Mouse (Mus musculus): ENCODE results near the gene Ccdc85b. TPM values are rescaled to one million over a fixed set of nuclear protein-coding genes. Genes with fewer than 3 reads are reported as not detected.

The Ccdc85b gene
- total RNA-seq, 2 experiments from 2014 or later = 28.3 to 31.5 TPM

DNA sequence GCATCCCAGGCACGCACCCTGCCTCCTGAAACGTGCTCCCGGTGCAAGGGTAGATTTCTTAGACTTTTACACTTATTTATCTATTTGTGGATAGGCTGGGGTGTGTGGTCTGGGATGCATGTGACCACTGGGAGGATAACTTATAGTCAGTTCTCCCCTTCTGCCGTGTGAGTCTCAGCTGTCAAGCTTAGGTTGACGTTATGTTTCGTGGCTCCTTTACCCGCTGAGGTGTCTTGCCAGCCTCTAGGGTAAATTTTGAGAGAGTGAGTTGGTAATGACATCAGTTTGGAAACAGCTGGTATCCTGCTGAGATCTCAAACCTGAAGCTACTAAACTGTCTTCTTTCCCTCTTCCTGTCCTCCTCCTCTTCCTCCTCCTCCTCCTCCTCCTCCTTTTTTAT lies 51.8 kb downstream of the Ccdc85b start:
- no peak for DNase-seq (ENCODE audit: low spot score in 2 of 2)

Other genes with a start within 250 kb of the Ccdc85b start
- gene Pacs1, start 184.8 kb downstream of the Ccdc85b start, total RNA-seq (2021) = 10 to 100 TPM; 57.3 to 61.0 TPM
- gene Sf3b2, start 162.4 kb downstream of the Ccdc85b start, total RNA-seq (2021) = 100 to 1,000 TPM; 209 to 213 TPM
- gene Gal3st3, start 159.6 kb downstream of the Ccdc85b start, total RNA-seq (2021) = 10 to 100 TPM; 70.5 to 73.8 TPM
- gene Catsper1, start 122.2 kb downstream of the Ccdc85b start, total RNA-seq (2021) = not detected
- 10 to 100 TPM; 25.4 to 26.9 TPM for gene Cst6, start 108.3 kb downstream of the Ccdc85b start, total RNA-seq (2021)
- gene Eif1ad, start 91.2 kb downstream of the Ccdc85b start, total RNA-seq (2021) = 10 to 100 TPM; 22.6 to 26.3 TPM
- 10 to 100 TPM; 83.5 to 84.2 TPM for gene Banf1, start 90.7 kb downstream of the Ccdc85b start, total RNA-seq (2021)
- gene Sart1, start 69.2 kb downstream of the Ccdc85b start, total RNA-seq (2021) = 10 to 100 TPM; 78.4 to 88.6 TPM
- not detected for gene Tsga10ip, start 55.4 kb downstream of the Ccdc85b start, total RNA-seq (2021)
- 100 to 1,000 TPM; 263 to 283 TPM for gene Drap1, start 32.9 kb downstream of the Ccdc85b start, total RNA-seq (2021)
- 10 to 100 TPM; 73.6 to 75.6 TPM for gene AI837181, start 32.8 kb downstream of the Ccdc85b start, total RNA-seq (2021)
- gene Fosl1, start 10.3 kb downstream of the Ccdc85b start, total RNA-seq (2021) = not detected
- 10 to 100 TPM; 91.2 to 98.9 TPM for gene Fibp, start 2.7 kb upstream of the Ccdc85b start, total RNA-seq (2021)
- under 1 TPM; 0.33 to 0.61 TPM for gene Ctsw, start 10.6 kb upstream of the Ccdc85b start, total RNA-seq (2021)
- gene Efemp2, start 16.1 kb upstream of the Ccdc85b start, total RNA-seq (2021) = 10 to 100 TPM; 12.9 to 15.9 TPM
- 10 to 100 TPM; 28.0 to 33.9 TPM for gene Mus81, start 30.5 kb upstream of the Ccdc85b start, total RNA-seq (2021)
- 1,000 to 10,000 TPM; 1,316 to 1,327 TPM for gene Cfl1, start 32.6 kb upstream of the Ccdc85b start, total RNA-seq (2021)
- gene 1700020D05Rik, start 45.9 kb upstream of the Ccdc85b start, total RNA-seq (2021) = 1 to 10 TPM; 5.3 to 6.7 TPM
- 10 to 100 TPM; 88.3 TPM for gene Snx32, start 52.6 kb upstream of the Ccdc85b start, total RNA-seq (2021)
- not detected for gene Ovol1, start 102.8 kb upstream of the Ccdc85b start, total RNA-seq (2021)
- gene Ap5b1, start 110.1 kb upstream of the Ccdc85b start, total RNA-seq (2021) = 1 to 10 TPM; 5.7 to 6.1 TPM
- gene Rnaseh2c, start 144.0 kb upstream of the Ccdc85b start, total RNA-seq (2021) = 10 to 100 TPM; 83.1 to 83.4 TPM
- gene Kat5, start 152.3 kb upstream of the Ccdc85b start, total RNA-seq (2021) = 10 to 100 TPM; 92.6 to 96.3 TPM
- gene Rela, start 179.6 kb upstream of the Ccdc85b start, total RNA-seq (2021) = 10 to 100 TPM; 18.8 to 22.0 TPM
- 10 to 100 TPM; 11.5 to 13.3 TPM for gene Sipa1, start 205.8 kb upstream of the Ccdc85b start, total RNA-seq (2021)
- gene Map3k11, start 230.8 kb upstream of the Ccdc85b start, total RNA-seq (2021) = 10 to 100 TPM; 18.8 to 22.4 TPM
- 10 to 100 TPM; 61.1 to 74.0 TPM for gene Pcnx3, start 231.0 kb upstream of the Ccdc85b start, total RNA-seq (2021)
- not detected for gene Kcnk7, start 246.5 kb upstream of the Ccdc85b start, total RNA-seq (2021)